Mouse (Mus musculus): ENCODE results near the gene Adgra1.

Adgra1 gene

DNA sequence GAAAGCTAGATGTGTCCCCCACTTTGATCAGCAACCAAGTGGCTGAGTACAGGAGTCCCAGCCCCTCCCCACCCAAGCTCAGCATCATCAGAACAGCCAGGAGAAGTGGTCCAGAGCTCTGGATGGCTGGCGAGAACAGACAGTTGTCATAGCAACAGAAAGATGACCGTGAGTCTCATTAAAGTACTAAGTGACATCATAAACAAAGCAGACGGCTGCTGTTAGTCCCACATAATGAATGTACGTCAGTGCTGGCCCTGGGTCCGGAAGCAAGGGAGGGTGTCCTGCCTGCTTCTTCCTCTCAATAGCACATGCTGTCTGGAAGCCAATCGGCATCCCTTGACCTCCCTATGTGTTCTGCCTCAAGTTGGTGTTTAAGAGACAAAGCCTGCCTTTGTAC, 16.2 kb downstream of the Adgra1 start:
- DNase-seq (ENCODE audit: extremely low read depth, low read depth): no peak

DNA sequence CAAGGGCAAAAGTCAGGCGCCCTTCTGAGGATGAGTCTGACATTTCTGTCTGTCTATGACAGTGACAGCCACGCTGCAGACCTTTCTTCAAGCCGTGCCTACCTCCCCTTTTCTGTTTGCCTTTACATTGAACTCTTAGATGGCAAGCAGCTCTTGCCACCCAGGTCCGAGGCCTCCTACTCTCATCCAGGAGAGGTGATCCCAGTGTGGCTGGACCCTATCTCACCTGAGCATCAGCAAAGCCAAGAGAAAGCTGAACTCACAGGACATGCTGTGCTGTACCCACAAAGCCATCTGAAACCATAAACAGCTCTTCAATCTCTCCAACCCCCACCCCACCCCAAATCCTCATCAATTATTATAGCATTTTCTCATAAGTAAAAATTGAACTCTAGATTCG, 16.7 kb downstream of the Adgra1 start:
- DNase-seq (ENCODE audit: extremely low read depth, low read depth): no peak

DNA sequence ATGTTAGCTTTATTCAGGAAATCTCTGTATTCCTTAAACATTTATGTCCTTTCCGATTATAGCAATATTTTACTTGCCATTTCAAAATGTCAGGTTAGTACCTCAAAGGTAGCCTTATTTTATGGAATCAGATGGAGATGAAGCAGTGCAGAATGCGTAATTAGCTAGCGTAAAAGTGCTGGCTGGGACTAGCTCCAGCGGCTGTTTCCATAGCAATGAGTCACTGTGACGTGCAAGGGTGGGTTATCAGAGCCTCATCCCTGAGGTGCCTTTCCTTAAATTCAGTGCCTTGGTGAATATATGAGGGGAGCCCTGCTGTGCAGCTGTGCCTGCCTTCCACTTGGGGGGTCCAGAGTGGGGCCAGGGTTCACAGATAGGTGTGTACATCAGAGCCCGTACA, 17.1 kb downstream of the Adgra1 start:
- DNase-seq (ENCODE audit: extremely low read depth, low read depth): no peak

DNA sequence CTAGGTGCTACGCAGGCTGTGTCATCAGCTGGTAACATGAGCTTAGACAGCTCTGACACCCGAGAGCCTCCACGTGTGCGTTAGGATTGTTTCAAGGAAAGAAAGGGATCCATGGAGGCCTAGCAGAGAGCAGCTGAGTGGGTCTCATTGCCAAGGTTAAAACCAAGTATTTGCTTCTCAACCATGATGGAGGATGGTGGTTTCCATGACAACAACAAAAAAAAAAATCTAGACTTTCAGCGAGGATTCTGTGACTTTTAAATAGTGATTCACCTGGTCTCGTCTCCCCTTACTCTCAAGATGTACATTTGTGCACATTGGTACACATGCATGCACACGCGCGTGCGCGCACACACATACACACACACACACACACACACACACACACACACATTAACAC, 21.3 kb downstream of the Adgra1 start:
- DNase-seq (ENCODE audit: extremely low read depth, low read depth): no peak

DNA sequence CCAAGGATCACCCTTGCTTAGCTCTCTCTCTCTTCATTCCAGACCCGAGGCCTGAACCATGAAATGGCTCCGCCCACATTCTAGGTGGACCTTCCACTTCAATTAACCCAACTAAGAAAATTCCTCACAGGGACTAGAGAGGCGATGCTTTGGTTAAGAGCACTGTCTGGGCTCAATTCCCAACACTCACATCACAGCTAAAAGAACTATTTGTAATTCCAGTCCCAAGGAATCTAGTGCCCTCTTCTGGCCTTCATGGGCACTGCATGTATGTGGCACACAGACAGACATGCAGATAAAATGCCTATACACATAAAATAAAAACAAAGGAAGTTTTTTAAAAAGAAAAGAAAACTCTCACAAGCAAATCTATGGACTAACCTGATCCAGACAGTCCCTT, 27.4 kb downstream of the Adgra1 start:
- DNase-seq (ENCODE audit: extremely low read depth, low read depth): peak; percentile 2

DNA sequence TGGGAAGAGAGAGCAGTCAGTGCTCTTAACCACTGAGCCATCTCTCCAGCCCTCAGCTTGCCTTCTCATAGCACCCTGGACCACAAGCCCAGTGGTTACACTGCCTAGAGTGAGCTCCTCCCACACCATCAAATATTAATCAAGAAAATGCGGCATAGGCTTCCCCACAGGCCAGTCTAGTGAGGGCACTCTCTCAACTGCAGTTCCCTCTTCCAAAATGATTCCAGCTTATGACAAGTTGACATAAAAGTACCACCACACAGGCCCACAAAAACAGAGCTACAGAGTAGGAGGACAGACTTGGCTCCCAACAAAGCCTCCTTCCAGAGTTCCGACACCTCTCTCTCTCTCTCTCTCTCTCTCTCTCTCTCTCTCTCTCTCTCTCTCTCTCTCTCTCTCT, 29.1 kb downstream of the Adgra1 start:
- no peak for DNase-seq (ENCODE audit: extremely low read depth, low read depth)

DNA sequence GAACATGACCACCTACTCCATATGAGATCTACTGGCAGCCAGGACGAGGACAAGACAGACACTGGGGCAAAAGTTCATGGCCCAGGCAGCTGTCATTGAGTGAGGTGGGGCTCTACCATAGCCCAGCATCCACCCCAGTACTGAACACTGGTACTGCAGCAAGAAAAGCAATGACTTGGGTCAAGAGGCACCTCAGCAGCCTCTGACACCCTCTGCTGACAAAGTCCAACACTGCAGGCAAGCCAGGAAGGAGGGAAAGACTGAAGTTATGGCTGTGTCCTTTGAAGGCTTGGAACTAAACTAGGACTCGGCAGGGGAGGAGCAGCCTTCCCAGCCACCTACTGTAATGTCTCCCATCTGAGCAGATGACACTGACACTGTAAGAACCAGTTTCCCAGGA, 30.3 kb downstream of the Adgra1 start:
- DNase-seq (ENCODE audit: extremely low read depth, low read depth): no peak

DNA sequence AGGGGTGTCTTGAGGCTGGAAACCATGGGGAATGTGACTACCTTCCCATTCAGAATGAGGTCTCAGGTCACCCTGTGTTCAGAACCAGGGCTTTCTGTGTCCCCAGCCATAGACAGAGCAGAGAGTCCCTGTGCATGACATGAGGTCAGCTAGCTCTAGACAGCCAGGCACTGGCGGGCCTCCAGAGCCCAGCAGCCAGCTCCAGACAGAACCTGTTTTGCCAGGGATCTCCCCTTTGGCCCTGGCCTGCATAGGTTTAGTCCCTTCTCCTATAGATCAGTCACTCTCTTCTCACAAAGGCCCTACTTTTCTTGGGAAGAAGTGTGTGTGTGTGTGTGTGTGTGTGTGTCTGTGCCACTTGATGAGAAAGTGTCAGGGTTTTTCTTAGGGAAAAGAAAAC, 30.9 kb downstream of the Adgra1 start:
- DNase-seq (ENCODE audit: extremely low read depth, low read depth): no peak

DNA sequence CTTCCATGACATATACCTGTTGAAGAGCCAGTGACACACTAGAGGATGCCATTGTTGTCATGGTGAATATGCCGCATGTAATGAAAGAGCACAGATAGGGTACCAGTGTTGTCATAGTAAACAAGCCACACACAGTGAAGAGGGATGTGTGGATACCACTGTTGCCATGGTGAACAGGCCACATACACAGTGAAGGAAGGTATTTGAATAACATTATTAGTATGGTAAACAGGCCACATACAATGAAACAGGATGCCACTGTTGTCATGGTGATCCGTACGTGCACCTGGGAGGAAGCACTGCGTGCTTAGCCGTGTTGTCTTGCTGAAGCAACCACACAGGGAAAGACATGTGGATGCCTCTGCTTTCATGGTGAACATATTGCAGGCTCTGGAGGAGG, 37.0 kb downstream of the Adgra1 start:
- DNase-seq (ENCODE audit: extremely low read depth, low read depth): no peak

DNA sequence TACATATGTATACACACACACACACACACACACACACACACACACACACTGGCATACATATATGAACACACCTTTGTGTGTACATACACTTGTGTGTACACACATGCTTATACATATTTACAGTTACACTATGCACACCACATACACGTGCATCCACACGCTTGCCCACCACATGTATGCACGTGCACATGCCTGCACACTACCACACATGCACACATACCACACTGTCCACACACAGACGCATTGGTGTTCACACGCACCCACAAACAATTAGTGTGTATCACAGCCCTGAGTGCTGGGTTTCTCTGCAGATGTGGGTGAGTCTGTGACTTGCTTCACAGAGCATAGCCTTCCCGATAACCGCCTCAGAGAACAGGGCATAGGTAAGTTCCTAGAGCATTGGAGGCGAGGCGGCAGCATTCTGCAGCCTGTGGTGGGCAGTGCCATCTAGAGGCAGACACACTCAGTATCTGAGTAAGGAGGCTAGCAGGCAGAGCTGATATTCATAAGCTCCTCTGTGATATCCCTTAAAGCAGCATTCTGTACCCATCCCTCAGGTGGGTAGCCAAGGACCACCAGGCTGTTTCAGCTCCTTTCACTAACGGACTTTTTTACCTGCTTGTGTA, 43.3 kb downstream of the Adgra1 start:
- no peak for DNase-seq (ENCODE audit: extremely low read depth, low read depth)

DNA sequence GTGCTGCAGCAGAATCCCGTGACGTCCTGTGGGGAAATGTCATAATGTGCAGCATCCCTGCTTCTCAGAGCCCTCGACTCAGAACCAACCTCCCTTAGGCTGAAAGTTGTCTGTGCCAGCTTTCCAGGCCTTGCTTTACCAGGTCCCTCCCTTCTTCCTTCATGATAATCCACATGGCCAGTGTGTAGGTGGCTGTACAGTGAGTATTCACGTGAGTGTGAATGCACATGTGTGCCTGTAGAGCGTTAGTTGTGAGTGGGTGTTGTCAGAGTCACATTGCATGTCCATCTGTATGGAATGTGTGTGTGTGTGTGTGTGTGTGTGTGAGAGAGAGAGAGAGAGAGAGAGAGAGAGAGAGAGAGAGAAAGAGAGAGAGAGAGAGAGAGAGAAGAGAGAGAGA, 44.1 kb downstream of the Adgra1 start:
- no peak for DNase-seq (ENCODE audit: extremely low read depth, low read depth)

DNA sequence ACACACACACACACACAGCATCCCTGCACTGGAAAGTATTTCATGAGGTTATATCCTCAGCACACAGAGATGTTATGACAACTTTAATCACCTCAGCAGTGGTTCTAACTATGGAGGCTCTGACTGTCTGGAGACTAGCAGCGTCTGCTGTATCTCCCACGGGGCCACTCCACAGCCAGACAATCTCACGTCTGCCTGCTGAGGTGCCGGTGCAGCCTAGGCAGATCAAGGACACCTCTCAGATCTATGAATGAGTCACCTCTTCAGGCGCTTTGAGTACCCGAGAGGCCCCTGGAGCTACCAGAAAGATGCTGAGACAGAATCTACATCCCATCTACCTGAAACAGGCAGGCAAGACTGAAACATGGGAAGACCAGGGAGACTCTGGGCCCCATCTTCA, 44.6 kb downstream of the Adgra1 start:
- DNase-seq (ENCODE audit: extremely low read depth, low read depth): no peak

DNA sequence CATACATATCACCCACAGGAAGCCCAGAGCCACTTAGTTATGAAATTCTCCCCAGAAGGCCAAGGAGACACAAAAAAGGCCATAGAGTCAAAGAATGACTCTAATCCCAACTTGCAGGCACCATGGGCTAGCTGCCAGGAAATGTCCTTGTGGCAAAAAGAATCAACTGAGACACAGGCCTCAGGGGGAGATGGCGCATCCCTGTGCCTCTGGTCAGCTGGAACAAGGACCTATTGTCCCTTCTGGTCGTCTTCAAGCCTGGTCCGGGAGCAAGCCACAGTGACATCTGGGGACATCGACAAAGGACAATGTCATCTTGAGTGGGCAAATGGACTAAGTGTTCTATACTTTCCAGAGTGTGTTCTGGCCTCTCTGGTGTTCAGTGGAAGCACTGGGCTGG, 49.6 kb downstream of the Adgra1 start:
- DNase-seq (ENCODE audit: extremely low read depth, low read depth): no peak

DNA sequence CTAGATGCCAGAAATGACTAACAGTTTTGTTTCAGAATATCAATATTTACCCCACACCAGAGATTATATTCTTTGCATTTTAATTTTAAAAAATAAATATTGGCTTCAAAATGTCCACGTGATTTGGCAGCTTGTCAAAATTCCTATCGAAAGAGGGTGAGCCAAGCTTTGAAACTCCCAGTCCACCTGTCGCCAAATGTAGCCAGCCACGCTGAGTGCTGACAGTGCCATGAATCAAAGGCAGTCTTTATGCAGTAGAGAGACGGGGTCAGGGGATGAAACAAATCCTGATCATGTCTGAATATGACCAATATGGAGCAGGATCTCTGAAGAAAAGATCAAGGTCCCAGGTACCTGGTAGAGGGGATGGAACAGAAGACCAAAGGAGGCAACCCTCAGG, 57.8 kb downstream of the Adgra1 start:
- no peak for DNase-seq (ENCODE audit: extremely low read depth, low read depth)

DNA sequence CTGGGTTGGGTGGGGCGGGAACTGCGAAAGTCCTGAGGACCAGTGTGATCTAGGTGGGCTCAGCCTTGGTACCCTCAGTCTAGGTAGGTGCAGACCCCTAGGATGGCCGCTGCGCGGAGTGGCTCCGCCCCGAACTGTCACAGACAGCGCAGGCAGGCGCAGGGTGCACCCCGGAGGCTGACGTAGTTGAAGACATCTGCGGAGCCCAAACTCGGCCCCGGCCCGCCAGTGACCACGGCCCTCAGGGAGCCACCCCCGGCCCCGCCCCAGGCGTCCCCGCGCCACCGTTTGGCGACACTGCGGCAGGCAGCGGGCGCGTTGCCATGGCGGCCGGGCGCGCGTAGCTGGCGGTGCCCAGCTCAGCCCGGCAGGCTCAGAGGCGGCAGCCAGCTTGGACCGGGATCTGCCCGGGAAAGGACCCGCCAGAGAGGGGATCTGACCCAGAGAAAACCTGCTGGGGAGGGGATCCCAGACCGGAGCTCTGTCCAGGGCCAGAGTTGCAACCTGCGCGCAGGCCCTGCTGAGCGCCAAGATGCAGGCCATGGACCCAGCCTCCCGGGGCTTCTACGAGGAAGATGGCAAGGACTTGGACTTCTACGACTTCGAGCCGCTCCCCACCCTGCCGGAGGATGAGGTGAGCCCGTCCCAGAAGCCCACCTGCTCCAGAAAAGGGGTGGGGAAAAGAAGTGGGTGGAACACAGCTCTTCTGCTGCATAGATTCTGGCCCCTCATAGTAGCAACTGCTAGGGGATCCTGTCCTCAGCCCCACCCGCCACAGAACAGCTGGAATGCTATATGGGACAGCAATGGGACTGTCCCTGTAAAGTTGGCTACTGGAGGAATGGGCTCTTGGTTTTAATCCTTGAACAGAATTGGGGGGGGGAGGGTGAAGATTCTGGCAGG, 60.9 kb downstream of the Adgra1 start, which contains the start of gene Kndc1:
Gene Kndc1 (plus strand): TSS at position 42 of the 903 bp plus-strand sequence.
- no peak for DNase-seq (ENCODE audit: extremely low read depth, low read depth)

DNA sequence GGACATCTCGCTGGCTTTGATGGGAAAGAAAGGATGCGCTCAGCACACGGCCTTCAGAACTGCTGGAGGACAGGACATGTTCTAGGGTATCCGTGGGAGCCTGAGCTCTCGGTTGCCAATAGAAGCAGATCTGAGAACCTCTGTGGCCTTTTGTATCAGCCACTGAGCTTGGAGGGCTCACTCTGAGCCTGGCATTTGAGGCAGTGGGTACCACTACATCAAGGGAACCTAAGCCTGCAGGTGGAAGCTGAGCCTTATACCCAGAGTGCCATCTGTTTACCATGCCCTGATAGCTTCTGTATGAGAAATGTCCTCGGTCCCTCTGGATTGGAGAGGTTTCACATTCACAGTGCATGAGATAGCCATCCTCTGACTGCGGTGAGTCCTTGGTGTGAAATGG, 62.3 kb downstream of the Adgra1 start:
- no peak for DNase-seq (ENCODE audit: extremely low read depth, low read depth)

DNA sequence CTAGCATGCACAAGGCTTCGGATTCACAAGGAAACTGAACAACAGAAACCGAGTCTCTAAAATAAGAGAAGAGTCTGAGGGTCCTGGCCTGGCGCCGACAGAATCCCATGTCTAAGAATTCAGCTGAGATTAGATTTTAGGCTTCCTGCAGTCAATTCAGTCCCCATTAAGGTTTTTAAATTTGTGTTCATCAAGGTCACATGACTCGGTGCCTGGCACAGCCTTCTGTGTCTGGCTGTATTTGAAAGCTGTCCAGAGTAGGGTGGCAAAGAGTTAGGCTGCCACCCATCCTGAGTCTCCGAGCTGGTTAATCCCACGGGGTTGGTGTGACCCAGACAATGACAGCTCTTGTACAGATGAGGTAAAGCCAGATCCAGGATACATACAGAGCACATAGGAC, 62.8 kb downstream of the Adgra1 start:
- no peak for DNase-seq (ENCODE audit: extremely low read depth, low read depth)

DNA sequence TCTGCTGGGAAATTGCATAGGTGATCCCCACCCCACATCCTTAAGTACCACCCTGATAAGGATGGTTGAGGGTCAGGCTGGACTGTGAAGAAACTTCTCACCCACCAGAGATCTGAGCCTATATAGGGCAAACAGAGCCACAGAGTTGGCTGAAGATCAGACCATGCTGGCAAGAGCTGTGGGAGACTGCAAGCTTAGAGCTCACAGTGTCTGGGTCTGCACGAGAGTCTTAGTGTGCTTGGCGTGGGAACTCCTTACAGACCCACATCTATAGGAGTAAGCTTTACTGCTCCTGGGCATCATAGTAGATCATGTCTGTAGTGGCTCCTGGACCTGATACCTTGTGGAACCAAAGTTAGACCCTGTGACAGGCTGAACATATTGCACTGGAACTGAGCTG, 64.6 kb downstream of the Adgra1 start:
- DNase-seq (ENCODE audit: extremely low read depth, low read depth): no peak

DNA sequence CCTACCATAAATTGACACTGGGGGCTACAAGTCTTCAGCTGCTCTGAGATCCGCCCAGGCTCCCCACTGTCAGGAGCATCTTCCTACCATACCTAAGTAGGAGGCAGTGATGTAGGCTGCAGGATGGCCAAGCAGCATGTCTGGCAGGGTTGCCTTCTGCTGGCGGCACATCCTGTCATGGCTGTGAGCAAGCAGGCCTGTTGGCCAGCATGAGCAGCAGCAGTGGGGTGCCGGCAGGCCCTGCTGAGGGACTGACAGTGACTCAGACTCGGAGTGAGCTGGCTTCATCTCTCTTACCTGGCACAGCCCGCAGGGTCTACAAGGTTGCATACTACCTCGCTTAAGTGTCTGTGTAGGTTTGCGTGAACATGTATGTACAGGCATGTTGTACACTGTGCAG, 65.5 kb downstream of the Adgra1 start:
- DNase-seq (ENCODE audit: extremely low read depth, low read depth): no peak

DNA sequence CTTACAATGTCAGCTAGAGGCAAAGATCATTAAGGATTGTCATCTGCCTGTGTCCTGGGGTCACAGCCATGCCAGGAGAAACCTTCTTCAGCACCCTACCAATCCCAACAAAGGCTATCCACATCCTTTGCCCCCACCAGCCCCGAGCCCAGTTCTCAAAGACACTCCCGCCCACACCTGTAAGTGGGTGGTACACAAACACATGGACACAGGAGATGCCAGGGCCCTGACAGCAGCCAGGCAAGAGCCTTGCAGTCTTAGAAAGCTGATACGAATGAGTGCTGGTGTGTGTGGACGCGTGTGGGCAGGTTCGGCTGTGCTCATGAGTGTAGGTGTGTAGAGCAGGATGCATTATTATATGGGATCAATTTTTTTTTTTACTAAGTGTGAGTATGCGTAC, 66.5 kb downstream of the Adgra1 start:
- DNase-seq (ENCODE audit: extremely low read depth, low read depth): no peak

DNA sequence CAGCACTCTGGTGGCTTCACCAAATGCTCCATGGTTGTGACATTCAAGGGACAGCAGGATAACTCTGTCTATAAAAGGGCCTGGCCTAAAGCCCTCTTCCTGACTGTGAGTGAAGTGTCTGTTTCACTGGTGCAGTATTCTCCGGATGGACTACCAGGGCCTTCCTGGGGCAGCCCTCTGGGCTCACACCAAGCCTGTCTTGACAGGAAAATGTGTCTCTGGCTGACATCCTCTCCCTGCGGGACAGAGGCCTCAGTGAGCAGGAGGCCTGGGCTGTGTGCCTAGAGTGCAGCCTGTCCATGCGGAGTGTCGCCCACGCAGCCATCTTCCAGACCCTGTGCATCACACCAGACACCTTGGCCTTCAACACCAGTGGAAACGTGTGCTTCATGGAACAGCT, 66.9 kb downstream of the Adgra1 start:
- no peak for DNase-seq (ENCODE audit: extremely low read depth, low read depth)

DNA sequence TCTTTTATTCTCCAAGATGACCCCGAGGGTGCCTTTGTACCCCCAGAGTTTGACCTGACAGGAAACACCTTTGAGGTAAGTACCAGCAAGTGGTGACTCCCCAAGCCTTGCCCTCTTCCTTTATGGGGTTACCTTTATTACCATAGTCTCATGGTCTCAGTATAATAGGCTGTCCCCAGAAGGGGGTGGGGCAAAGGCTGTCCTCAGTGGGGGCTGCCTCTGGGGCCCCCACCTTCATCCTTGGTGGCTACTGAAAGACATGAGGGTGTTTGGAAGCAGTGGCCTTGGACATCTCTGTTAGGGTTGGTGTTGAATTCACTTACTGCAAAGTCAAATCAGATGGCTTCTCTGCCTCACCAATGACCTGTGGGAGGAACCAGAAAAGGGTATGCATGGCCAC, 68.0 kb downstream of the Adgra1 start:
- no peak for DNase-seq (ENCODE audit: extremely low read depth, low read depth)

DNA sequence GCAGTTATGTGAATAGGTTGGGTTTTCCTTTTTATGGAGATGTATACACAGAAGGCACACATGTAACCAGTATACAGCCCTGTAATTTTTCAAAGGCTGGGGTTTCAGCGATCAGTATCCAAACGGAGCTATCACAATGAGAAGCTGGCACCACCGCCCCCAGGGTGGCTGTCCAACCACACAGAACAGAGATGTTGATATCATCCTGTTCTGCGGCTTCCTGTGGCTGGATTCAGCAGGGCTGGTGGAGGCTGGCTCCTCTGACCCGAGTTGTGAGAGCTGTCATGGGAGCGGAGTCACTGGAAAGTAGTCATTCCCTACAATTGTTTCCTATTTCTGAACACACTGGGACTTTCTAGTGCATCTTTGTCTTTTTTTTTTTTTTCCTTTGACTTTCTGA, 71.3 kb downstream of the Adgra1 start:
- no peak for DNase-seq (ENCODE audit: extremely low read depth, low read depth)

Data from MEL-GATA-1-ER (cell line).